Mouse (Mus musculus) frontal cortex, postnatal 10 days (tissue): ENCODE data around the gene Haspin.

Experiments
- DNase-seq, 2 experiments: peaks; one replicate each; pipeline ENCODE4 v3.0.0; 2022; ENCODE audit warnings: low spot score in 2 of 2, mixed read lengths in 1 of 2

Gene Haspin

DNA sequence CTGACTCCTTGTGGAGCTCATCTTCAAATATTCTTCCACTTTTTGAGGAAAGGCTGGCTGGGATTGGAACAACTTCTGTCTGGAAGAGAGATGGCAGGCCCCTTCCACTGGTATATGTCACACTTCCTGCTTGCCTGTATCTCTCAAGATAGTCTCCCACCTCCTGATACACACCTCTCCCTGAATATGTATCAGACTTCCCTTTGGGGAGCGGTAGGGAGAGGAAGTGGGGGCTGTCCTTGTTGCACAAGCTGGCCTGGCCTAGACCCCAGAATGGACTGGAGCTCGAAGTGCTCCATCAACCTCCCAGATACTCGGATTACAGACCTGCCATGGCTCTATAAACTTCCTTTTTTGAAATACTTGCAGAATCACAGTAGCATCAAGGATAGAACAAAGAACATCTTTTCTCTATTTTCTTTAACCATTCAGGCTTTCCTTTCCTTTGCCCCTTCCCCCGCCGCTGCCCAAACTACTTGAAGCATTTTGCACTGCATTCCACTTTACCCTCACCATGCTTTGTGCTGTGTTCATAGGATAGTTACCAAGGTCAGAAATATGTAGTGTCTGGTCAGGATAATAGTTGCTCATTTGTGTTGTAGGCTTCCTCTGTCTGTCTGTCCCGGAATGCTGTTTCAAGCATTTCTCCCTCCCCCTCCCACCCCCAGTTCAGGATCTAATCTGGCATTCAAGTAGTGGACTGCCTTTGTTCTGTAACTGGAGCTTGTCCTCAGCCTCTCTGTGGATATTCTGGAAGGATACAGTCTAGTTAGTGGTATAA, 50.2 kb downstream of the Haspin start:
- no peak for DNase-seq
